Mouse (Mus musculus): Measurements from ENCODE around the gene Acvr2b.
"Not testable (repeated sequence)": the region's sequence is repeated elsewhere in the genome, so short reads cannot be mapped to it uniquely, and the experiment has no call there.

Gene Acvr2b

DNA sequence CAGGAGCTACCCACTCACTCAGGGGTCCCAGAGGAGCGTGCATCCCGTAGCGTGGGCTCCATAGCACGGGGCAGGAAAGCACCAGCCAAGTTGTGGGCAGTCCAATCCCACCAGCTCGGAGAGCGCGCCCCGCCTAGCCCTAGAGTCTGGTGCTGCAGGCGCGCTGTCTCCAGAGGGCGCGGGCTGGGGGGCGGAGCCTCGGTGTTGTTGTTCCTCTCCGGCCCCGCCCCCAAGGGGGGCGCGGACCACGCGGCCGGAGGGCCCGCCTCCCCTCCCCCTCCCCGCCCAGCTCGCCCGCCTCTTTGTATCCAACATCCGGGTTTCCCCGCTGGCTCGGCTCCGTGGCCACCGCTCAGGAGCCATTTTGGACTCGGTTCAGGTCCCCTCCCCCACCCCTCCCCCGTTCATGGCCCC lies at the start of gene Acvr2b:
TSS of gene Acvr2b (plus strand) at position 318 of the 414 bp plus-strand sequence.
- ATAC-seq (ENCODE audit: insufficient number of reproducible peaks, low FRiP score, low TSS enrichment): peak; percentile 76

- no peak for ATAC-seq (ENCODE audit: insufficient number of reproducible peaks, low FRiP score, low TSS enrichment)
Measured at GRCm38 (mm10) chr9:119353926-119354325, 48.0 kb upstream of the Acvr2b start.

- ATAC-seq (ENCODE audit: insufficient number of reproducible peaks, low FRiP score, low TSS enrichment): no peak
Measured at GRCm38 (mm10) chr9:119355943-119356342, 46.0 kb upstream of the Acvr2b start.

DNA sequence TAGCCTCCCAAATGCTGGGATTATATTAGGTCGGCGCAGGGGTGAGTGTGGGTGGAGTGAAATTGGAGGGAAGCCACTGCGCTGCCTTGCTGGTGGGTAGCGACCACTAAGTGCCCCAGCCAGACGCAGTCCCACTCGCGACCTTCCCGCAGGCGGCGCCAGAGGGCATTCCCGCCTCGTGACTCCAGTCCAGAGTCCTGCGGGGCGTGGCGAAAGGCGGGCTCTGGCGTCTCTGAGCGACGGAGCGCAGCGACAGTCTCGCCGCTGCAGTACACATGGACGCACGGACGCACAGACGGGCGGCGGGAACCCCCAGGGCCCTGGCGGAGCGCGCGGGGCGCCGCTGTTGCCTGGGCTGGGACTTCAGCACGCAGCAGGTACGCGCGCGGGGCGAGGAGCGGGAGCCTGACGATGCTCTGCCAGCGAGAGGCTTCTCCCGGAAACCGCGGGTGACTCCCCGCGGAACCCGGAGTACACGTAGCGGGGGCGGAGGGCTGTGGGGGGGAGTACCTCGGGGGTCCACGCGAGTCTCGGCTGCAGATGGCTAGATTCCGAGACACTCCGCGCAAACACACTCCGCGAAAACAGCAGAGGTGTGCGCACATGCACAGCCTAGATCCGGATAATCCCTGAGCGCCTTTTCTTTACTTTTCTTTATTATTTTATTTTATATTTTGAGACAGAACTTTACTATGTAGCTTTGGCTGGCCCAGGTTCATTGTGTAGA lies 44.4 kb upstream of the Acvr2b start, which contains the start of gene Xylb:
TSS of gene Xylb (plus strand) at position 51 of the 727 bp plus-strand sequence.
- ATAC-seq (ENCODE audit: insufficient number of reproducible peaks, low FRiP score, low TSS enrichment): peak; percentile 82

- ATAC-seq (ENCODE audit: insufficient number of reproducible peaks, low FRiP score, low TSS enrichment): no peak
Measured at GRCm38 (mm10) chr9:119358058-119358429, 43.9 kb upstream of the Acvr2b start.

- ATAC-seq (ENCODE audit: insufficient number of reproducible peaks, low FRiP score, low TSS enrichment): no peak
Measured at GRCm38 (mm10) chr9:119361416-119361815, 40.5 kb upstream of the Acvr2b start.

GRCm38 (mm10) chr9:119363229-119363628 lies 38.7 kb upstream of the Acvr2b start:
- ATAC-seq (ENCODE audit: insufficient number of reproducible peaks, low FRiP score, low TSS enrichment): no peak

- ATAC-seq (ENCODE audit: insufficient number of reproducible peaks, low FRiP score, low TSS enrichment): no peak
Measured at GRCm38 (mm10) chr9:119365284-119365683, 36.6 kb upstream of the Acvr2b start, which contains the start of gene Slc22a14. TSS of gene Slc22a14 (minus strand) at chr9:119365553.

GRCm38 (mm10) chr9:119368367-119368766 lies 33.6 kb upstream of the Acvr2b start:
- no peak for ATAC-seq (ENCODE audit: insufficient number of reproducible peaks, low FRiP score, low TSS enrichment)

DNA sequence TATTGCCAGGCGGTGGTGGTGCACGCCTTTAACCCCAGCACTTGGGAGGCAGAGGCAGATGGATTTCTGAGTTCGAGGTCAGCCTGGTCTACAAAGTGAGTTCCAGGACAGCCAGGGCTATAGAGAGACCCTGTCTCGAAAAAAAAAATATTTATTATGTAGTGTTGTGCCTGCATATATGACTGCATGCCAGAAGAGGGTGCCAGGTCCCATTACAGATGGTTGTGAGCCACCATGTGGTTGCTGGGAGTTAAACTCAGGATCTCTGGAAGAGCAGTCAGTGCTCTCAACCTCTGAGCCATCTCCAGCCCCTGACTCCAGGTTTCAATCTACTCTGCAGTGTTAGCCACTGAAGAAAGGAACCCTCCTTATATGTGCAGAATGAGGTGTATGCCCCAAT lies 31.1 kb upstream of the Acvr2b start:
- not testable (repeated sequence) for ATAC-seq (ENCODE audit: insufficient number of reproducible peaks, low FRiP score, low TSS enrichment)

- ATAC-seq (ENCODE audit: insufficient number of reproducible peaks, low FRiP score, low TSS enrichment): no peak
Measured at GRCm38 (mm10) chr9:119371251-119371650, 30.7 kb upstream of the Acvr2b start.

- no peak for ATAC-seq (ENCODE audit: insufficient number of reproducible peaks, low FRiP score, low TSS enrichment)
Measured at GRCm38 (mm10) chr9:119375008-119375407, 26.9 kb upstream of the Acvr2b start.

GRCm38 (mm10) chr9:119375556-119375955 lies 26.4 kb upstream of the Acvr2b start:
- ATAC-seq (ENCODE audit: insufficient number of reproducible peaks, low FRiP score, low TSS enrichment): no peak

DNA sequence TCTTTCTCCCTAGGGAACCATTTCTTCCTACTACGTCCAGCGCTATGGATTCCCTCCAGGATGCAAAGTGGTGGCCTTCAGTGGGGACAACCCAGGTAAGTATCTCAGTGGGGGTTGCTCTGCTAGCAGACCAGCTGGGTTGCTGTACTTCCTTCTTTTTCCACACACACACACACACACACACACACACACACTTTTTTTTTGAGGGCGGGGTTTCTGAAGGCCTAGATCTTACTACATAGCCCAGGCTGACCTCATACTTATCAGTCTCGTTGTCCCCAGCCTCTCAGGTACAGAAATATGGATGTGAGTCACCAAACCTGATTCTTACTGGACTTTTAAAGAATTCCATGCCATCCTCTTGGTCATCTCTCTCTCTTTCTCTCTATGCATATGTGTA lies 23.7 kb upstream of the Acvr2b start:
- no peak for ATAC-seq (ENCODE audit: insufficient number of reproducible peaks, low FRiP score, low TSS enrichment)

GRCm38 (mm10) chr9:119382603-119383002 lies 19.3 kb upstream of the Acvr2b start:
- ATAC-seq (ENCODE audit: insufficient number of reproducible peaks, low FRiP score, low TSS enrichment): no peak

GRCm38 (mm10) chr9:119388956-119389355 lies 13.0 kb upstream of the Acvr2b start:
- ATAC-seq (ENCODE audit: insufficient number of reproducible peaks, low FRiP score, low TSS enrichment): no peak

- ATAC-seq (ENCODE audit: insufficient number of reproducible peaks, low FRiP score, low TSS enrichment): no peak
Measured at GRCm38 (mm10) chr9:119390214-119390613, 11.7 kb upstream of the Acvr2b start.

- ATAC-seq (ENCODE audit: insufficient number of reproducible peaks, low FRiP score, low TSS enrichment): no peak
Measured at GRCm38 (mm10) chr9:119394808-119395207, 7.1 kb upstream of the Acvr2b start.

DNA sequence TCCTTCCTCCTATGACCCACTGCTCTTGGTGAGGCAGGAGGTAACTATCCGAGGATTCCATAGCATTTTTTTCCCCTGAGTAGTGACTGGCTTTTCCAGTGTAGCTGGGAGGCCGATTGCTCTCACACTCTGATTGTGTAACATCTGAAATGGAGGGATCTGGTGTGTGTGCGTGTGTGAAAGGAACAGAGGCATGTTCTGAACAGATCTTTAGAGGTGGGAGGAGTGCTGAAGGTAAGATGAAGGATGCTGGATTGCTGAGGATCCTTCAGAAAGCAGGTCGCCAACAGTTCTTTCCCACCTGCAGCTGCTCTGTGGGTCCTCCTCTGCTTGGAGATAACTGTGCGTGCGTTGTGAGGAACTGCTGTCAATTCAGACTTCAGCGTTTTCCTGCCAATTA lies 567 bp upstream of the Acvr2b start:
- peak; percentile 10 for ATAC-seq (ENCODE audit: insufficient number of reproducible peaks, low FRiP score, low TSS enrichment)

- ATAC-seq (ENCODE audit: insufficient number of reproducible peaks, low FRiP score, low TSS enrichment): peak; percentile 27
Measured at GRCm38 (mm10) chr9:119402253-119403235, 626 bp downstream of the Acvr2b start.

- ATAC-seq (ENCODE audit: insufficient number of reproducible peaks, low FRiP score, low TSS enrichment): no peak
Measured at GRCm38 (mm10) chr9:119403236-119403641, 1.3 kb downstream of the Acvr2b start.

Data from cerebellum, adult (tissue).